Mouse (Mus musculus) ES-Bruce4 (cell line): ENCODE data around the gene Lsmem1. TPM values are rescaled to one million over a fixed set of nuclear protein-coding genes. Genes with fewer than 3 reads are reported as not detected.

ENCODE experiments used
- H3K27ac ChIP-seq: 2 replicates; pipeline ENCODE4 v1.5.1; 2012; ENCODE audit warnings: low read length, inconsistent platforms; ENCODE audit not compliant: insufficient read depth
- H3K27me3 ChIP-seq: 2 replicates; pipeline ENCODE4 v1.6.1; 2012; ENCODE audit warnings: mild to moderate bottlenecking, low read length, inconsistent platforms; ENCODE audit not compliant: control insufficient read depth, poor library complexity, insufficient read depth, severe bottlenecking
- H3K36me3 ChIP-seq: 2 replicates; pipeline ENCODE4 v1.6.1; 2012; ENCODE audit warnings: inconsistent platforms, mild to moderate bottlenecking, low read length, moderate library complexity; ENCODE audit not compliant: control insufficient read depth, poor library complexity, insufficient read depth, severe bottlenecking
- H3K4me1 ChIP-seq: one replicate; pipeline ENCODE4 v1.8.1; 2011; ENCODE audit warnings: low read length; ENCODE audit not compliant: control insufficient read depth, insufficient read depth
- H3K4me3 ChIP-seq: 2 replicates; pipeline ENCODE4 v1.5.1; 2011; ENCODE audit warnings: low read depth, mild to moderate bottlenecking, low read length
- H3K9ac ChIP-seq: 2 replicates; pipeline ENCODE4 v1.6.1; 2012; ENCODE audit warnings: low read depth, mild to moderate bottlenecking, inconsistent platforms; ENCODE audit not compliant: poor library complexity, severe bottlenecking
- H3K9me3 ChIP-seq: replicated peaks from 2 replicates; pipeline ENCODE4 v1.6.1; 2012; ENCODE audit warnings: mild to moderate bottlenecking, low read length, inconsistent platforms; ENCODE audit not compliant: control insufficient read depth, poor library complexity, insufficient read depth, severe bottlenecking
- CTCF ChIP-seq: IDR thresholded peaks from one replicate; pipeline ENCODE4 v1.8.1; 2011; ENCODE audit warnings: low read depth, low read length
- EP300 ChIP-seq: IDR thresholded peaks from 2 replicates; pipeline ENCODE4 v1.6.1; 2011; ENCODE audit warnings: low read depth, low read length; ENCODE audit not compliant: insufficient read depth
- POLR2A ChIP-seq: IDR thresholded peaks from one replicate; pipeline ENCODE4 v1.8.1; 2011; ENCODE audit warnings: low read length; ENCODE audit not compliant: insufficient read depth
- polyA plus RNA-seq: library from polyadenylated mRNA; stranded (reverse); fragments of >200 nt; gene quantifications from 2 replicates; pipeline ENCODE4 v1.2.4, GENCODE M21; 2011; ENCODE audit warnings: low read depth; ENCODE audit not compliant: missing spikeins, insufficient read depth, insufficient read length

The Lsmem1 gene
- polyA plus RNA-seq, 1 experiment, result 1.0 TPM

DNA sequence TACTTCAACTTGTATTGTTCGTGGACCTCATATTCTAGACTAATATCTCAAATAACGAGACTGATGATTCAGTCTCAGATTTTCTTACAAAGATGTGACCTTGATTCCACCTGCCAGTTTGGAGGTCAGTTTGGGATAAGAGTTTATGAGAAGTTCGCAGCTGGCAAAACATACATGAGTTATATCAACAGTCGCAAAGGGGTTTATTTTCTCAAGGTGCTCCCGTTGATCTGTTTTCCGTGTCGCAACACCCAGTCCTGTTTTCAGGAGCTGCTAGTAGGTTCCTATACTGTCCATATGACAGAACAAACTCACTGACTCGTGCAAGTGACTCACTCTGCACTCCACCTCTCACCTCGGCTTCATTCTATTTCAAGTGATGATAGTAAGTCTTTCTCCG lies 24.4 kb upstream of the Lsmem1 start:
- no peaks in the 10 kb centered on the region for H3K27me3 ChIP-seq
- no peak overlapping the region for H3K27ac ChIP-seq

GRCm38 (mm10) chr12:40223082-40223619 lies 23.9 kb upstream of the Lsmem1 start:
- Histone ChIP-seq H3K4me3 (peak overlapping the region; percentile 85), H3K4me1 (peaks cover 2% of the 10 kb centered on the region), H3K9ac (peak overlapping the region; percentile 89), H3K36me3 (peaks cover 11% of the 10 kb centered on the region), H3K9me3 (no peaks in the 10 kb centered on the region), H3K27me3 (no peaks in the 10 kb centered on the region), H3K27ac (peak overlapping the region; percentile 34; the same call in 1 of the 2 replicates)
- peak; percentile 26; the same call in 1 of the 2 replicates for TF ChIP-seq EP300
- TF ChIP-seq POLR2A, result peak; percentile 99
- TF ChIP-seq CTCF, result no peak

More for the DNA sequence above, 24.4 kb upstream of the Lsmem1 start:
- Histone ChIP-seq H3K4me3 (peak overlapping the region; percentile 85), H3K36me3 (0 out of 2 replicates have a peak, but pooled peaks cover 6% of the 10 kb centered on the region), H3K9me3 (no peaks in the 10 kb centered on the region), H3K4me1 (peaks cover 2% of the 10 kb centered on the region), H3K9ac (peak overlapping the region; percentile 53)
- TF ChIP-seq CTCF (no peak), EP300 (no peak), POLR2A (no peak)

DNA sequence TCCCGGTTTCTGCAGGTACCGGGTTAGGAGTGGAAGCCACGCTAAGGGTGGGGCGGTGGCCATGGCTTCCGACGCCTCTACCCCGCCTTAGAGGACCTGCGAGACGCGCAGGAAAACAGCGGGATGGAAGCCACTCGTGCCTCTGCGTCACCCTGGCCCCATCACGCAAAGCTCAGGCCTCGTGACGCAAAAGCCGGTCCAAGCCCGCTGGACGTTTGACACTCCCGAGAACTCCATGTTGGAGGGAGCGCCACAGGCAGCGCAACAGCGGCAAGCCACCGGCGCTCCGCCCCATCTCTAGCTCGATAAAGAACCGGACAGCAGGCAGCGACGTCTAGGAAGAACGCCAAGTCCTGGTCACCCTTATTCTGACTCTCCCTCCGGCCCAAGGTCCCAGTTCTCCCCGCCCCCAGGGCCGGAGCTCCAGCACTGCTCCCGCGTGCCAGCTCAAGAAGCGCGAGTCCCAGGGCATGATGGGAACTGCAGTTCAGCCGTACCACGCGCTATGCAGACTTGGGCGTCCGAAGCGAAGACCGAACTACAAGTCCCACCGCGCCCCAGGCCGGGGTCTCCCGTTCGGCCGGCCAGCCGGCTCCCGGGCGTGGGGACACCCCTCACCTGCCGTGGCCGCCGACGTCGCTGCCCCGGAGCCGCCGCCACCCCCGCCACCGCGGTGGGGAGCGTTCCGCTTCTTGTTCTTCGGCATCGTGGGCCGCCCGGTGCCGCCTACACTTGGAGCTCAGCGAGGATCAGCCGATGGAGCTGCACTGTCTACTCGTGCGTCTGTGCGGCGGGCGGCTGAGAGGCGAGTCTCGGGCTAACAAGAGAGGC lies 23.2 kb upstream of the Lsmem1 start:
- Histone ChIP-seq H3K9ac (peak overlapping the region; percentile 89), H3K4me3 (peak overlapping the region; percentile 83), H3K27ac (peak overlapping the region; percentile 34; the same call in 1 of the 2 replicates), H3K36me3 (peaks cover 16% of the 10 kb centered on the region), H3K4me1 (peaks cover 2% of the 10 kb centered on the region), H3K27me3 (no peaks in the 10 kb centered on the region), H3K9me3 (no peaks in the 10 kb centered on the region)
- TF ChIP-seq EP300, result no peak
- TF ChIP-seq CTCF, result no peak
- peak; percentile 13 for TF ChIP-seq POLR2A

- Histone ChIP-seq H3K27ac (no peak overlapping the region), H3K9ac (peak overlapping the region; percentile 89), H3K4me3 (no peak overlapping the region), H3K27me3 (no peaks in the 10 kb centered on the region), H3K36me3 (peaks cover 22% of the 10 kb centered on the region), H3K4me1 (peaks cover 2% of the 10 kb centered on the region), H3K9me3 (no peaks in the 10 kb centered on the region)
- TF ChIP-seq POLR2A, result no peak
- TF ChIP-seq CTCF, result no peak
- no peak for TF ChIP-seq EP300
Measured at GRCm38 (mm10) chr12:40221611-40222010, 22.3 kb upstream of the Lsmem1 start.

- H3K36me3 ChIP-seq, result peaks cover 29% of the 10 kb centered on the region
- no peaks in the 10 kb centered on the region for H3K9me3 ChIP-seq
- no peak overlapping the region for H3K4me3 ChIP-seq
- no peak for TF ChIP-seq POLR2A
- no peak for TF ChIP-seq CTCF
- no peak for TF ChIP-seq EP300
- peaks cover 2% of the 10 kb centered on the region for H3K4me1 ChIP-seq
- H3K27ac ChIP-seq, result no peak overlapping the region
- H3K9ac ChIP-seq, result no peak overlapping the region
- H3K27me3 ChIP-seq, result no peaks in the 10 kb centered on the region
Measured at GRCm38 (mm10) chr12:40220896-40221295, 21.6 kb upstream of the Lsmem1 start.

GRCm38 (mm10) chr12:40220001-40220570 lies 20.8 kb upstream of the Lsmem1 start:
- Histone ChIP-seq H3K27ac (no peak overlapping the region), H3K36me3 (peaks cover 37% of the 10 kb centered on the region), H3K27me3 (no peaks in the 10 kb centered on the region), H3K9ac (no peak overlapping the region), H3K9me3 (no peaks in the 10 kb centered on the region), H3K4me1 (peaks cover 2% of the 10 kb centered on the region), H3K4me3 (no peak overlapping the region)
- no peak for TF ChIP-seq POLR2A
- TF ChIP-seq CTCF, result no peak
- no peak for TF ChIP-seq EP300
